Mouse (Mus musculus) ovary, postnatal 10 days (tissue): ENCODE measurements around the gene Dlat.
A peak's percentile ranks its signal among the peaks of the same experiment; 100 is the strongest.
"Not testable (repeated sequence)": the region's sequence is repeated elsewhere in the genome, so short reads cannot be mapped to it uniquely, and the experiment has no call there.

ENCODE experiments used
- DNase-seq: peaks from one replicate; pipeline ENCODE4 v3.0.0; 2022; ENCODE audit warnings: low spot score

Dlat gene

DNA sequence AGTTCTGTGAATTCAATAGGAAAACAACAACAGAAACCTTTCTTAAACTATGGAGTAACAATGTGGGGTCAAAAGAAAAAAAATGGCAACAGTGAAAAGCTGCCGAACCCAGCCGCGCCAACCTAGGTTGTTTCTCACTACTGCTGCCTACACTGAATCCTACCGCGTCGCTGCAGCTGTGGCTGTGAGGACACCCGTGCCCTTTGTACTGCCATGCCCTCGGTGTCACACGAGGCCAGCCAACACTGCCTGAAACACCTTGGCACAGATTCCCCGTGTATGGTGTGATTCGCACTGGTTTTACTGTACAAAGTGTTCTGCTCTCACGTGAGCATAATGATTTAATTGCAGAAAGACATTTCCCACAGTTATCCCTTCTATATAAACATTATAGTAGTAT lies 851 bp upstream of the Dlat start:
- DNase-seq = no peak

DNA sequence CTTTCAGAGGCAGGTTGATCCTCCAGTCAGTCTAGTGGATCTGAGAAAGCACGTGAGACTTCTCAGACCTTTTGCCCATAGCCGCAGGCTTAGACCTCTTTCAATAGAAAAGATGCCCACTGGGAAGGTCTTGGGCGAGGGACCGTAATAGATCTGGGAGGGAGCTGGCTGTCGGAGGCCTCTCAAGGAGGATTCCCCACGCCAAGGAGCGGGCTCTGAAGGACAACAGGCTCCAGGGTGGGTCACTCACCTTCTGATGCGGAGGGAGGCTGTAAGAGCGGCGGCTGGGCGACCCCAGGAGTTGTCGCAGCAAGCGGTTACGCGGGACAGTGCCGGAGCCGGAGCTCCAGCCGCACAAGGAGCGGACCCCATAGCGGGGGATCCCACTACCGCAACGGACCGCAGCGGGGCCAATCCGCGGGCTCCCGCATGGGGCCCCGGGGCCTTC lies 615 bp downstream of the Dlat start:
- no peak for DNase-seq

DNA sequence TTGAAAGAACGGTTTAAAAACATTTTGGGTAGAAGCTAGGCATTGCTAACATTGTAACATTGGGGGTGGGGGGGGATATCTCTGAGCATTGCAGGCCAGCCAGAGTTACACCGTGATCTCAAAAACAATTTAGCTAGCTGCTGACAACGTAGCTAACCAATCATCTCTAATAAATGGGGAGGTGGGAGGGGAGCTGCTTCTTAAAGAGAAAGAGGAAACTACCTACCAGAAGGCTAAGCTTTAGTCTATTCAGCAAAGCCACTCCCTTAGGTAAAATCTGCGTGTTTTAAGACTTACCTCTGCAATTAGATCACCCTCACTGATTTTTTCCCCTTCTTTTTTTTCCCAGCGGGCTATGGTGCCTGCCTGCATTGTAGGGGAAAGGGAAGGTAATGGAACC lies 1.2 kb downstream of the Dlat start:
- no peak for DNase-seq

DNA sequence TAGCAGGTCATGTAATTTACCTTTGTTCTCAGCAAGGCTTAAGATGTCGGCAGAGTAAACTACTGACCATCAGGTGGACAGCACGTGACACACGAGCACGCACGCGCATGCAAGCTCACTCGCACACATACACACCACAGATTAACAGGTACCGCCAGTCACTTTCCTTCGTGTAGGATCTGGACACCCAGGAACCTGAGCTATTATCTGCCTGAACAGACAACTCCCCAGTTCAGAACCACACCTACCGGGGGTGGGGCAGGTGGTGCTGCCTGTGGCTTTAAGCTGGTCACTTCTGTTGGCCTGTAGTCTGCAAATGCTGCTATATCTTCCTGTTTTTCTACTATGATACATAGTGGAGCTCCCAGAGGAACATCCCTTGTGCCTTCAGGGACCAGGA lies 9.1 kb downstream of the Dlat start:
- DNase-seq = no peak

DNA sequence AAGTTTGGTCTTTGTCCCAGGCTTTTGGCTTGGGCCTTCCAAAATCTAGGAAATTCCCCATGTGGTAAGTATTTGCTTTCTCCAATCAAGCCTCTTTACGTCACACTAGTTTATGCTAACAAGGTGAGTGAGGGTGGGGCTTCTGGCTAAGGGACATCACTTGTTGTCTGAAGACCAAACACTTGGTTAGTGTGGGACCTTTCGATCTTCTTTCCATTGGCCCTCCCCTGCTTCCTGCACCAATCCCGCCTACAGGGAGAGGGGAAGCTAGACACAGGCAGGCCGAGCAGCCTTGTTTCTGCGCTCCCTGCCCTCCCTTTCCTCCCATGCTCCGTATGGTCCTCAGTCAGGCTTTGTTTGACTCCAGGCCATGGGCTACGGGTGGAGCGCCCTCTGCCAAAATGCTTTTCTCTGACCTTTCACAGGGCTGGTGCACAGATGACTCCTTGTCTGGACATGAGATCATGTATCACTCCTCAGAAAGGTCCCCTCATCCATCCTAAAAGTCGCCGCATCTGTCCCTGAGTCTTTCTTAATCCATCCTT lies 12.7 kb downstream of the Dlat start:
- DNase-seq = no peak

DNA sequence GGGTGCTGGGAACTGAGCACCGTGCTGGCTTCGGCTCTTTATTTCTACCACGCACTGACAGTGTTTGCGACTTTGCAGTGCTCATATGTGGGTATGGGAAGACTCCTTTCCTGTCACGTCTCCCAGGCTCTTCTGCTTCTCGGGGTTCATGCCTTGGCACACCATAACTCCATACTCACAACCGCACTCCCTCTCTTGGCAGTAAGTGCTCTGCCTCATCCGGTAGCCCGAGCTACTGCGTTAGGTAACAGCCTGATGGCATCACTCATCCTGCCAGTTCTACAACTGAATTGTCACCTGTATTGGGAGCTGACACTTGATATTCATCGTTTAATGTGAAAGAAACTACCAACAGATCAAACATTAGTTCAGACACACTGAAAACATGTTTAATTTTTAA lies 25.3 kb downstream of the Dlat start:
- no peak for DNase-seq

DNA sequence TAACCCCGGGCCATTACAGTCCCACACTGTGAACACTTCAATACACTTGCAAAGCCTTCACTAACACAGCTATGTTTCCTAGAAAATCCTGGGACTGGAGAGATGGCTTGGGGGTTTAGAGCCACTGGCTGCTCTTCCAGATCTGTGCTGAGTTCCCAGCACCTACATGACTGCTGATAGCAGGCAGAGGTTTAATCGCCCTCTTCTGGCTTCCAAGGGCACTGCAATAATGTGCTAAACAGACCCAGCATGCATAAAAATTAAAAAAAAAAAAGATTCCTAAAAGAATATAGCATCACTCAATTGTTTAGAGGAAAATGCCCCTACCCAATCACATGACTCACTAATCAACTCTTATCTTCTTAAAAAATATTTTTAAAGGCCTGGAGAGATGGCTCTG lies 26.5 kb downstream of the Dlat start:
- DNase-seq = no peak

DNA sequence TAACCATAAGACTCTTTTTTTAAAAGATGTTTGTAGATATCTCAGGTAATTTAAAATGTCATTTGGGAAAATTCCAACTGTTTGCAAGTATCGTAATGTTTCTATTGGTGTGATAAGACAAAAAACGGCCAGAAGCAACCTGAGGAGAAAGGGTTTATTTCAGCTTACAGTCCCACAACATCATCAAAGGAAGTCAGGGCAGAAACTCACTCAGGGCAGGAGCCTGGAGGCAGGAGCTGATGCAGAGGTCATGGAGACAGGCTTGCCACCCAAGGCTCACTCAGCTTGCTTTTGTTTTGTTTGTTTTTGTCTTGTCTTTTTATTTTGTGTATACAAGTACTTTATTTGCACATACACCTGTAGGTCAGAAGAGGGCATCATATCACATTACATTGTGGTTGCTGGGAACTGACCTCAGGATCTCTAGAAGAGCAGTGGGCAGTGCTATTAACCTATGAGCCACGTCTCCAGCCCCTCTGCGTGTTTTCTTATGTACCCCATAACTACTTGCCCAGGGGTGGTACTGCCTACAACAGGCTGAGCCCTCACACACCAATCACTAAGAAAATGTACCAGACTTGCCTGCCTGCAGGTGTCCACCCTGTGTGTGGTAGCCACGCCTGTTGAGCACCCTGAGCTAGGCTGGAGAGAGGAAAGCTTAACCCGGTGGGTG lies 27.4 kb downstream of the Dlat start:
- no peak for DNase-seq

DNA sequence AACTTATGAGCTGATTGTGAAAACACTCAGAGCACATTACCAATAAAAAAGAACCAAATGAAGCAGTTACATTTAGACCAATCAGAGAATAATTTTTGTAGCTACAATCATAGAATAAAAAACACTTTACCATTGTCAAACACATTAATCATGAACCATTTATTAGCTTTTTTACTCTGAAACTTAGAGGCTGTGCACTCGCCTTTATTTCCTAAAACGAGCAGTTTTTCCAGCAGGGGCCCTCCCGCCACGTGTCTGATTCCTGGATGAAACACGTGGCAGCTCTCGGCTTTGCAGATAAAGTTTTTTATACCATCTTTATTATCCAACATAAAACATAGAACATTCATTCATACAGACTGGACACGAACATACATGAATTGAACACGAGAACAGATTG lies 28.7 kb downstream of the Dlat start:
- DNase-seq = not testable (repeated sequence)

DNA sequence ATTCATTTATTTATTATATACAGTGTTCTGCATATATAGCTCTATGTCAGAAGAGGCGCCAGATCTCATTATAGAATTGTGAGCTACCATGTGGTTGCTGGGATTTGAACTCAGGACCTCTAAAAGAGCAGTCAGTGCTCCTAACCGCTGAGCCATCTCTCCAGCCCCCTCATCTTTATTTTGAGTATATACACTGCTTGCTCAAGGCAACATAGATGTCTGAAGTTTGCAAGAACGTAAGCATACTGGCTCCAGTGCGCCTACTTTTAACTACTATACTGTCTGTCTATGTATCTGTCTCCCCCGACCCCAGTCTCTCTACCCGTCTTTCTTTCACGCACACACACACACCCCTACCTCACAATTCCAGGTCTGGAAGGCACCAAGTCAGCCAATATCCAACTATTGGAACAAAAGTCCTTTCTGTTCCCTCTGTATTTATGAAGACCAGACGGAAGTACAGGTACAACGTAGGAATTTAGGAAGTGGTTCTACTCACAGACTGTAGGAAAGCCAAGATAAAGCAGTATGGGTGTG lies 41.7 kb downstream of the Dlat start:
- DNase-seq = no peak

DNA sequence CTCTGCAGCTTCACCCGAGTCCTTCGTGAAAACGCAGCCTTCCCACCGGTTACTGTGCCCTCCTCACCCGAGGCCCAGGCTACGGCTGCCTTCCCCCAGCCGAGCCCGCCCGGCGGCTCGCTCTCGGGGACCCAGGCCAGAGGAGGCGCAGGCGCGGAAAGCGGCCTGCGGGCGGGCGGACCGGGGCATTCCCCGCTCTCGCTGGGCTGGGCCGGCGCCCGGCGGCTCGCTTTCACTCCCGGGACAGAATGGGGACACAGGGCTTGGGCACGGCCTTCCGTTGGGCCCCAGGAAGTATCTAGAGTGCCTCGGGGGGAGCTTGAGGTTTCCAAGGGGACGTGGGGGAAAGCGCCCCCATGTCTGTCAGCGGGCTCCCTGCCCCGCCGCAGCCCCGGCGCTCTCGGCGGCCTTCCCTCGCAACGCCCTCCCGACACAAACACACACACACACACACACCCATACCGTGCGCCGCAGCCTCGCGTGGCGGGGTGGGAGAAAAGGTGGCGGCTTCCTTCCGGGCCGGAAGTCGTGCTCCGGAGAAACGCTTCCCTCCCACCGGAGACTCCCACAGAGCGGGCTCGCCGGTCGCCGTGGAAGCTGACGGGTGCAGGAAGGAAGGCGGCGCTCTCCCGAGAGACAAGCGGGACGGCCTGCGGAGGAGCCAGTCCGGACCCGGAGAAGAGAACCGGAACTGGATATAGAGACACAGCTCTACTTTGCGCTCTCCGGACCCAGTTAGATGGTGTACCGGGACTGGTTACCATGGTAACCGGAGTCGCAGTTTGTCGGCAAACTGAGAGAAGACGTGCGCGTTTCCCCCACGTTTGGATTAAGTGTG lies 42.6 kb downstream of the Dlat start, which contains the start of the genes Pih1d2 and Nkapd1:
Pih1d2 (plus strand) TSS at position 556 of the 838 bp plus-strand sequence.
Nkapd1 (minus strand) TSS at position 699 of the 838 bp plus-strand sequence.
- peak; percentile 90 for DNase-seq

DNA sequence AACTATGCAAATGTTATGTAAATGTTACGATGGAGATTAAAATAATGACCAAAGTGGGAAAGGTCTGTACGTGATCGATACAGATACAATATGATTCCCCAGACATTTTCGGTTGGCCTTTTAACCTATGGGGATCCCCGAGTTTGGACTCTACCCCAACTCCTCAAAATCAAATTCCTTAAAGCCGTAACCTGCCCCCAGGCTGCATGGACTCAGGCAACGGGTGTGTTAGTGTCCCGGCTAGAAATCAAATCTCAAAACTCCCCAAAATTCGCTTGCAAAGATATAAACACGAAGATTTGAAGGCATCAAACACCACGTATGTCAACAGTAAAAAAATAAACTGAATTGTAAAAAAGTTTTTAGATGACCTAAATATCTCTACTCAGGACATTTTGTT lies 43.4 kb downstream of the Dlat start:
- DNase-seq = no peak

DNA sequence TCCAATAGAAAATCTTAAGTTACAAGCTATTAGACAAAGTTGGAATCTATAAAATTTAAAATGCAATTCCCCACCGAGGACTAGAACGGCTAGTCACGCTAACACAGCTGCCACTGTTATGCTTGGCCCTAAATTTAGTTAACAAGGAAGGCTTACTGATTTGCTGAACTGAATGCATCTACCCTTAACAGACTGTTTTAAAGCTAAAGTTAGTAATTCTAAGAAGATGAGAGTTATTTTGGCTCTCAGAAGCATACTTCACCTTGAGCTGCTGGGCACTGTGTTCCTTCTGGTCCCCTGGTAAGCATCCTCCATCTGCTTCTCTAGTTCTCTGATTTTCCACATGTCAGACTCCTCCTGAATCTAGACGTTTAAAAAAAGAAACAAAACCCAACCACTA lies 47.5 kb downstream of the Dlat start:
- DNase-seq = no peak

DNA sequence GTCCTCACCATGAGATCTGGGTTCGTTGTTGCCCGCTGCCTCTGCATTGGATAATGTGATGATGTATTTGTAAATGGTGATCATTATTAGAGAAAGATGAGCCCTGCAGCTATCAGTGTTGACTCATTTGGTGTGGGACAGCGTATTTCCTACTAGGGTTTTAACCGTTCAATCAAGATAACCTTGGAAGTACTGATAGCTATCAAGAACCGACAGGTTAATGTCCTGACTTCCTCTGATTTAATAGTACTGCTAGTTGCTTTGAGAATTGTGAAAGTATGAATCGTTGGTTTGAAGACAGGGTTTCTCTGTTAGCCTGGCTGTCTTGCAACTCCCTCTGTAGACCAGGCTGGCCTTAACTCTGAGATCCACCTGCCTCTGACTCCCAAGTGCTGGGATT lies 55.2 kb downstream of the Dlat start:
- no peak for DNase-seq

DNA sequence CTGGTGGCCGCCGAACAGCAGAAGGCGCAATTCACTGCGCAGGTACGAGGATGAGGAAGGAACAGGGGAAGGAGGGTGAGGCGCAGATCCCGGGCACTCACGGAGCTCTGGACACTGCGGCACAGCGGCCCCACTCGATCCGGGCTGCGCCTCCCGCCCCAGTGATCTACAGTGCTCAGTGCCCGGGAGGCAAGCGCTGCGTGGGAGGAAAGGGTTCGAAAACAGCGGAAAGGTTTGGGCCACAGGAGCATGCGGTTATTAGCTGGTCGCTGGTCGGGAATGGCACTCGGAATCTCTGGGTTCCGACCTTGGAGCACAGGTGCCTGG lies 55.6 kb downstream of the Dlat start:
- DNase-seq = no peak

DNA sequence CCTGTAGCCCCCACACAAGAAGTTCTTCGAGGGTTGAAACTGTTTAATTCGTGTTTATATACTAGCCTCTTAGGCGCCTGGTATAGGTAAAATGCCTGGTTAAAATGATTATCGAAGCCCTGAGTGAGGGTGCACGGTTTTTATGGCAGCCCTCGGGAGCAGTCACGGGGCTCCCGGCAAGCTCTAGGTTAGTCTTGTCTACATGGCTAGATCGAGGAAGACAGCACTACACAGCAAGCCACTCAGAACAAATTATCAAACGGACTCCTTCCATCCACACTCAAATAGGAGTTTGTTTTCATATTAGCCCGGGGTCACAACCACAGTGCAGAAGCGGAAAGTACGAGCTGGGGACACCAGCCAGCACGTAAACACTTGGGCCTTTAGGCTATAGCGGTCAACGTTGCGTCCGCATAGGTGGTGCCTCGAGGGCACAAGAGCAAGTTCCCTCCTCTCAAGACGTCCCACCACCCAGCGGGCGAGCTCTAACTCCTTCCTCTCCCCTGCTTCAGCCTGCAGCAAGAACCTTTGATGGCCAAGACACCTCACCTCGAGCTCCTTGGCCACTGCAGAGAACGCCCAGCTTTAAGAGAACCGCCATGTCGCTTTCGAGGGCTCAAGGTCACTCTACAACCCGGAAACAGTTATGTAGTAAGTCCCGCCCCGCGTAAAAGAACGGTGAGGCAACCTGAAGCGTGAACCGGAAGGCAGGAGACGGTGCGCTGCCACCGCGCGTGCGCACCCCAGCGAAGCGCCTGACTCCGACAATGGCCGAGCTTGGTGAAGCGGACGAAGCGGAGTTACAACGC lies 56.2 kb downstream of the Dlat start, which contains the start of the genes Sdhd and Timm8b:
Sdhd (minus strand) TSS at position 624 of the 809 bp plus-strand sequence.
Timm8b (plus strand) TSS at position 722 of the 809 bp plus-strand sequence.
- peak; percentile 79 for DNase-seq

DNA sequence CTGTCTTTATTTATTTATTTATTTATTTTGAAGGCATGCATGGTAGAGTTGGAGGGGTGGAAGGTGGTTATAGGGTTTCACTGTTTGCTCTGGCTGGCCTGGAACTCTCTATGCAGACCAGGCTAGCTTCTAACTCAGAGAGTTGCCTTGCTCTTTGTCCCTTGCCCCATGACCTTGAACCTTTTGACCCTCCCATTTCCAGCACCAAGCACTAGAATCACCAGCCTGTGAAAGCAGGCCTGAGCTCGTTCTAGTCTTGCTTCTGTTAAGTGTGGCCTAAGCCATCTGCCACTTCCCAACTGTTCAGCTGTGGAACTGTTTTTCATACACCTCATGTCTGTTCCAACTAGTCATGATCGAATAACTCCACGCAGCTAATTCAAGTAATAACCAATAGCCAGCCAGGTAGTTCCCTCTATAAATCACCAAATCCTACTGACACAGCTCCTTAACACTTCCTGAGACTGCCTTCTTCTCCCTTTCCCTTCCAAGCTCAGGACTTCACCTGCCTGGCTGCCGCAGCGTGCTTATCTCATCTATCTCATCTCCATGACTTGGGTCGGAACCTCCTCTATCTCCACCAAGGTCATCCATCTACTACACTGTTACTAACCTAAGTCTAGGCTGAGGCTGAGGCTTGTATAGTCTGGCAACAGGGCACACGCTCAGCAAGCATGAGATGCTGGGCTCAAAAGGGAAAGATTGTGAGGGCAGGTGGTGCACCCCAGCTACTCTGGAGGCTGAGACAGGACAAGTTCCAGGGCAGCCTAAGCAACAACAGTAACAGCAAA lies 57.3 kb downstream of the Dlat start:
- DNase-seq = no peak

DNA sequence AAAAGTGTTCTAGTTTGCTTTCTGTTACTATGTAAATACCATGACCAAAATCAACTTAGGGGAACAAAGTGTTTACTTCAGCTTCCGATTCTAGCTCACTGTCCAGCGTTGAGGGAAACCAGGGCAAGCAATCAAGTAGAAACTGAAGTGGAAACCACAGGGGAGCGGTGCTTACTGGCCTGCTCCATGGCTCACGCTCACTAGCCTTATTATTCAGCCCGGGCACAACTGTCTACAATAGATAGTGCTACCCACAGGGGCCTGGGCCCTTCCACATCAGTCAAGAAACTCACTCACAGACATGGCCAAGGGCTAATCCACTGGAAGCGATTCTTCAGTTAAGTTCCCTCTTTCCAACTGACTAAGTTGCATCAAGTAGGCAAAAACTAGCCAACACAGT lies 58.0 kb downstream of the Dlat start:
- DNase-seq = no peak

DNA sequence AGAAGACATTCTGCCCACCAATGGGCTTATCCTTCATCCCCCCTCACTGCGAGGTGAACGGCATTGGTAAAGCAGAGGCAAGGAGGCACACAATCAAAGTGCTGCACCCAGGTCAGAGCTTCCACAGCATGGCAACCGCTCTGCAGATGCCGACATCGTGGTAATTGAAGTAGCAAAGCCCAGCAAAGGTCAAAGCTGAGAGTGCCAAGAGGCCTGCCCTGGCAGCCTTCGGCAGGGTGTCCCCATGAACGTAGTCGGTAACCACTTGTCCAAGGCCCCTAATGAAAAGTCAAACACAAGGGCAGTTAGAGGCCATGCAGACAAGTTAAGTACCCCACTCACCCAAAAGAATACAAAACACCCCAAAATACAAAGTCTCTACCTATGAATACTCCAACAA lies 62.6 kb downstream of the Dlat start:
- no peak for DNase-seq

DNA sequence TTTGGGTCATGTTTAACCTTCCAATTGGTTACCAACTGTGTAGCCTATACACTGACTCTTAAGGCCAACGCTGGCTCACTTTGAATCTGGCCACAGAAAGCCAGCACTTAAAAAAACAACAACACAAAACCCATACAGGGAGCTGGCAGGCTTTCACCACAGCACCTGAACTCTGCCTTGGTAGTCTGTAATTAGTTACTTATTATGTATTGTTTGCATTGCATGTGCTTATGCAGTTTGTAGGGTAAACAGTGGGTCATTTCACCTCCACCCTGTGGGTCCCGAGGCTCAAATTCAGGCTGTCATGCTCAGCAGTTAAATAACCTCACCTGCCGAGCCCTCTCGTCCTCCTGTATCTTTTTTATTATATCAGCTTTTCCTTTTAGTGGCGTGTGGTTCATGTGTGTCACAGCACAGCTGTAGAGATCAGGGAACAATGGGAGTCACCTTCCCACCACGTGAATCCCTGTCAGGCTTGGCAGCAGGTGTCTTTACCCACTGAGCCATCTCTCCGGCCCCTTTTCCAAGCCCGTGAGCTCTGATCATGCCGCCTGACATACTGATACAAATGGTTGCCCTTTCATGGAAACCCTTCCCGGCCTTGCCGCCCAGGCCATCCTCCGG lies 64.7 kb downstream of the Dlat start:
- DNase-seq = no peak

DNA sequence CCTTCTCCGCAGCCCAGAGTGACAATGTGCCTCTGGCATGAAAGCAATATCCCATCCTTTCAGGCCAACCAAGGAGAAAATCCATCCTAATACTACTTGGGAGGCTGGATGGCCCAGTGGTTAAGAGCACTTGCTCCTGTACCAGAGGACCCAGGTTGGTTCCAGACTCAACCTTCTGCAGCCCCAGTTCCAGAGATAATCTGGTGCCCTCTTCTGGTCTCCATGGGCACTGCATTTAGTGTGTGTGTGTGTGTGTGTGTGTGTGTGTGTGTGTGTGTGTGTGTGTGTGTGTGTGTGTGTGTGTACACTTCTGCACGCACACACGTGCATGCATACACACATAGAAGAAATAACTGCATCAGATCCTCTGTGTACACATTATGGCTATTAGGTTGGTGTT lies 66.0 kb downstream of the Dlat start:
- no peak for DNase-seq
